Mouse (Mus musculus) central nervous system, embryonic 14 days (tissue): Measurements from ENCODE around the gene C87414. TPM values are rescaled to one million over a fixed set of nuclear protein-coding genes. Genes with fewer than 3 reads are reported as not detected.

Experiments
- polyA plus RNA-seq: library from polyadenylated mRNA; depleted of rRNA; stranded (reverse); fragments of >200 nt; gene quantifications from 2 replicates; pipeline ENCODE4 v1.2.3, GENCODE M21; 2012; rRNA removed

C87414 gene
- not detected in 2 replicates for polyA plus RNA-seq

GRCm38 (mm10) chr5:93671451-93671850, at the start of gene C87414:
Gene C87414, minus strand, starts transcription at chr5:93671551.

Other genes with a start within 250 kb of the C87414 start
- not detected in 2 replicates for gene Gm16427, start 131.4 kb downstream of the C87414 start, polyA plus RNA-seq
- not detected in 2 replicates for gene Gm7792, start 172.2 kb upstream of the C87414 start, polyA plus RNA-seq